Mouse (Mus musculus) megakaryocyte, adult 5-6 weeks (primary cell): Measurements from ENCODE around the gene Fads2. TPM values are rescaled to one million over a fixed set of nuclear protein-coding genes. Genes with fewer than 3 reads are reported as not detected.

ENCODE experiments used
- ATAC-seq: 2 replicates; pipeline ENCODE4 v1.8.0; 2016; ENCODE audit warnings: mild to moderate bottlenecking, inconsistent platforms; ENCODE audit not compliant: poor library complexity, severe bottlenecking
- total RNA-seq, 2 experiments: library from RNA; stranded (forward) in 1 of 2; stranded (reverse) in 1 of 2; fragments of 153-499, 151-499 nt in 1 of 2; fragments of 221-1000, 200-1000 nt in 1 of 2; gene quantifications; 2 replicates each; pipeline versions ENCODE4 v1.2.3 to v1.2.4; 2015 to 2017

The Fads2 gene
- total RNA-seq, 2 experiments from 2014 or later = 4.3 to 7.6 TPM

DNA sequence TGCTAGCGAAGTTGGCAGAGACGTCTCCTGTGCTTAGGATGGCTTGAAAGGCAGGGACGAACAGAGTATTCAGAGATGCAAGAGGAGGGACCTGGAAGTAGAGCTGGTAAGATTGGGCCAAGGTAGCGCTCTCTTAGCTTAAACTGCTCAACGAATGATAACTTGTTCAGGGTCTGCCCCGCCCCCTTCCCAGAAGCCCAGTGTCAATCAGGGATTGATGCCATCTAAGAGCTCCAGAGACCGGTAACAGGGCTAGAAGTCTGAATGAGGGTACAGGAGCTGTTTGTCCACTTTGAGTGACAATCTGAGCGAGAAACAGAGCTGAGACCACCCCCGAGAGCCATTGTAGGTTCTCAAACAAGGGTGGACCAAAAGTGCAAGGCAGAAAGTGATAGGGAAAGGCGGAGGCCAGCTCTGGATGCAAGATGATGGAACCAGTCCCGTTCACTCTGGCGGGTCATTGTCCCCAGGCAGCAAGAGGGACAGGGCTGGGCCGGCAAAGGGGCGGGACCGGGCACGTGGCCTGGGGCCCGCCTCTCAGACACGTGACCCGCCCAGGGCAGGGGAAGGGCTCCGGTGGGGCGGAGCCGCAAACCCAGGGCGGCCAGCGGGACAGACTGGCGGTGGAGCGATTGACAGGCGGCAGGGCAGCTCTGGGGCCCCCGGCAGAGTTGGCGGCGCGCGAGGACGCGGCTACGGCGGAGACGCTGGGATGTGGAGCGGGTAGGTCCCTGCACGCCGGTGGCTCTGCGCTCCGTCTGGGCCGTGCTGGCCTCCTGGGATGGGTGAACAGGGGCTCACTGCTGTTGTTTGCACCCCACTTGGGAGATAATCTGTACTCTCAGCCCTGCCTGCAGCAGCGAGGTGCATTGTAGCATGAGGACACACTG is 83.7 kb downstream of the Fads2 start:
- peak; percentile 91 for ATAC-seq

DNA sequence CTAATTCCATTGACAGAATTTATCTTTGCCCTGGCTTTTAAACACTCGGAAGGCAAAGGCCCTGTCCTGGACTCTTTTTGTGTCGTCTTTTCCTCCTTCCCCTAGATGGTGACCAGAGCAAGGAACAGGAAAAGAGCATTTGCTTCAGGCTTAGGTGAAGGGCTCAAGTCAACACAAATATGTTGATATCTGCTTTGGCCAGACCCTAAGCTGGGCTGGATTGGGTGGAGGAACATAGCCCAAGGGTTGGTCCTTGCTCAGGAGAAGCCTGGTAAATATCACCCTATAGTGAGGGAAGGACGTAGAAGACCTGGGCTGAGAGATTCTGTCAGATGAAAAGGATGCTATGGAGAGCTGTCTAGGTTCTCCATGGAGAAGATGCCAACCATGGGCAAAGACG is 85.4 kb downstream of the Fads2 start:
- no peak for ATAC-seq

DNA sequence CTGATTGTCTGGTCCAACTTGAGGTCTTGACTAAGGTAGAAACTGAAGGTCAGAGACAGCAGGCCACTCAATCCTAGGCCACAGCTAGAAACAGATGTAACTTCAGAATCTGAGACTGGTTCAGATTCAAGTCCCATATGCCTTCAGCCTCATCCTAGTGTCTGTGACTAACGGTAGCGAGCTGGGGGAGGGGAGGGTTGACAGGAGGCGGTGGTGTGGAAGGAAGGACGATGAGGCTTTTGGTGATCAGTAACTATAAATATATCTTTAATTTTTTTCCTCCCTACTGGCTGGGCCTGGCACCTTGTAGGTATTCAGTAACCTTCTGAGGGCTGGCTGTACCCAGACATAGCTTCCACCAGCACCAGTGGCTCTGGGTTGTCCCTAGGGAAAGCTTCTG is 86.1 kb downstream of the Fads2 start:
- no peak for ATAC-seq

- peak; percentile 12; the same call in 1 of the 2 replicates for ATAC-seq
Measured at GRCm38 (mm10) chr19:10014824-10015223, 86.7 kb downstream of the Fads2 start.

GRCm38 (mm10) chr19:10013913-10014312 is 87.6 kb downstream of the Fads2 start:
- no peak for ATAC-seq

- no peak for ATAC-seq
Measured at GRCm38 (mm10) chr19:10013348-10013747, 88.2 kb downstream of the Fads2 start.

GRCm38 (mm10) chr19:10012827-10013278 is 88.7 kb downstream of the Fads2 start:
- ATAC-seq = no peak

Other genes with a start within 250 kb of the Fads2 start
- gene Incenp, start 202.2 kb downstream of the Fads2 start, total RNA-seq (2015) = 204 and 205 TPM in 2 replicates
- 85.5 and 116 TPM in 2 replicates for gene Incenp, start 202.2 kb downstream of the Fads2 start, total RNA-seq (2017)
- gene Fth1, start 121.1 kb downstream of the Fads2 start, total RNA-seq (2015) = 1,271 and 1,296 TPM in 2 replicates
- gene Fth1, start 121.1 kb downstream of the Fads2 start, total RNA-seq (2017) = 513 and 615 TPM in 2 replicates
- not detected in 2 replicates for gene Best1, start 100.1 kb downstream of the Fads2 start, total RNA-seq (2015)
- gene Best1, start 100.1 kb downstream of the Fads2 start, total RNA-seq (2017) = not detected in 2 replicates
- gene Rab3il1, start 100.1 kb downstream of the Fads2 start, total RNA-seq (2015) = 3.1 and 5.6 TPM in 2 replicates
- 7.1 and 11.8 TPM in 2 replicates for gene Rab3il1, start 100.1 kb downstream of the Fads2 start, total RNA-seq (2017)
- 0.76 and 0.91 TPM in 2 replicates for gene Fads3, start 60.2 kb downstream of the Fads2 start, total RNA-seq (2015)
- gene Fads3, start 60.2 kb downstream of the Fads2 start, total RNA-seq (2017) = 1.8 and 1.9 TPM in 2 replicates
- gene Fads1, start 81.1 kb upstream of the Fads2 start, total RNA-seq (2015) = 12.3 and 12.6 TPM in 2 replicates
- 5.3 and 9.6 TPM in 2 replicates for gene Fads1, start 81.1 kb upstream of the Fads2 start, total RNA-seq (2017)
- gene Tmem258, start 102.3 kb upstream of the Fads2 start, total RNA-seq (2015) = 182 and 197 TPM in 2 replicates
- 163 and 204 TPM in 2 replicates for gene Tmem258, start 102.3 kb upstream of the Fads2 start, total RNA-seq (2017)
- gene Fen1, start 102.4 kb upstream of the Fads2 start, total RNA-seq (2015) = 30.7 and 33.9 TPM in 2 replicates
- 60.5 and 62.9 TPM in 2 replicates for gene Fen1, start 102.4 kb upstream of the Fads2 start, total RNA-seq (2017)
- gene Myrf, start 139.0 kb upstream of the Fads2 start, total RNA-seq (2015) = 0.22 and 0.27 TPM in 2 replicates
- gene Myrf, start 139.0 kb upstream of the Fads2 start, total RNA-seq (2017) = 0.04 TPM in 1 of 2 replicates, not detected in the other
- not detected in 2 replicates for gene Dagla, start 203.1 kb upstream of the Fads2 start, total RNA-seq (2015)
- not detected in 2 replicates for gene Dagla, start 203.1 kb upstream of the Fads2 start, total RNA-seq (2017)